Mouse (Mus musculus) forebrain, embryonic 16.5 days (tissue): ENCODE measurements around the gene Casp8ap2. TPM values are rescaled to one million over a fixed set of nuclear protein-coding genes. Genes with fewer than 3 reads are reported as not detected.

Experiments used
- ATAC-seq: fragments of 200-750 bp; cut with Nextera tagmentation; 2 replicates; pipeline ENCODE4 v1.8.0; 2017; ENCODE audit warnings: mild to moderate bottlenecking, moderate library complexity
- H3K27ac ChIP-seq: fragments of 300-500 bp; sonication (generic); 2 replicates; pipeline ENCODE4 v1.5.1; 2014; ENCODE audit warnings: low read length, control low read depth
- H3K27me3 ChIP-seq: fragments of 300-500 bp; sonication (generic); replicated peaks from 2 replicates; pipeline ENCODE4 v1.6.1; 2014; ENCODE audit warnings: low read length; ENCODE audit not compliant: control insufficient read depth, insufficient read depth
- H3K36me3 ChIP-seq: fragments of 300-500 bp; sonication (generic); 2 replicates; pipeline ENCODE4 v1.6.1; 2014; ENCODE audit not compliant: control insufficient read depth, insufficient read depth
- H3K4me1 ChIP-seq: fragments of 300-500 bp; sonication (generic); replicated peaks from 2 replicates; pipeline ENCODE4 v1.6.1; 2014; ENCODE audit warnings: low read length; ENCODE audit not compliant: control insufficient read depth, insufficient read depth
- H3K4me2 ChIP-seq: fragments of 300-500 bp; sonication (generic); 2 replicates; pipeline ENCODE4 v1.6.1; 2014; ENCODE audit warnings: mild to moderate bottlenecking, low read length, control low read depth
- H3K4me3 ChIP-seq: fragments of 300-500 bp; sonication (generic); replicated peaks from 2 replicates; pipeline ENCODE4 v1.5.1; 2014; ENCODE audit warnings: mild to moderate bottlenecking, low read length, control low read depth
- H3K9ac ChIP-seq: fragments of 300-500 bp; sonication (generic); replicated peaks from 2 replicates; pipeline ENCODE4 v1.6.1; 2014; ENCODE audit warnings: low read depth, low read length, control low read depth
- H3K9me3 ChIP-seq: fragments of 300-500 bp; sonication (generic); 2 replicates; pipeline ENCODE4 v1.6.1; 2016; ENCODE audit warnings: low read length; ENCODE audit not compliant: control insufficient read depth
- WGBS: fragments of 180-500 bp; shearing (Covaris S2); extraction: QIAGEN DNeasy Blood & Tissue Kit; methylation state at CpG from one replicate; pipeline ENCODE4 v1.1.7; 2014; 5-methylcytosine and 5-hydroxymethylcytosine counted together
- polyA plus RNA-seq: library from polyadenylated mRNA; unstranded; fragments of >200 nt; fragmentation: Nextera tagmentation; extraction: Ambion mirVana; gene quantifications from 2 replicates; pipeline ENCODE4 v1.2.1, GENCODE M21; 2015

The Casp8ap2 gene
- polyA plus RNA-seq, 1 experiment from 2014 or later, result 57.3 TPM

DNA sequence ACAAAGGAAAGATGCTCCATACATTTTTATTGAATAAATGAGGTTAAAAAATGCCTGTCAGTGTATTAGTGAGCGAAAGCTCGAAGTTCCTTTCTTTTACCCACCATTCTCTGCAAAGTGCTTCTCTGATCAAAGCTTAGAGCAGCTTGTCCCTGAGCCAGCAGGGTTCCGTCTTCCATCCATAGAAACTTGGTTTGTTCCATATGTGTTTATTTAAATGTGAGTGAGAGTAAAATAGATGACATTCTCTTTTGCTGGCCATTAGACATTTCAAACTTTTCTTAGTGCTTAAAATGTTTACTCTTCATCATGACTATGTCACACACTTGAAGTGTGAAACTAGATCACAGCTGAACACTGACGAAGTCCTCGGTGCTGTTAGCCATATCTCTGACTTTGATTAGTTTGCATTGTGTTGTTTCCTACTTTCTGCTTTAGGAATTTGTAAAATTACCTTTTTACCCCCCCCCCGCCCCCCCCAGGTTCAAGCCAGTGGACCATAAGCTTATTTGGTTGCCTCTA is 67.9 kb downstream of the Casp8ap2 start:
- Histone ChIP-seq H3K9ac (no peak overlapping the region), H3K4me2 (no peak overlapping the region), H3K4me1 (no peaks in the 10 kb centered on the region), H3K27ac (no peak overlapping the region), H3K27me3 (no peaks in the 10 kb centered on the region), H3K9me3 (no peaks in the 10 kb centered on the region), H3K4me3 (no peak overlapping the region), H3K36me3 (peaks cover 19% of the 10 kb centered on the region)
- no peak for ATAC-seq
- WGBS, result 84% methylated on average over 6 of the region's 6 CpGs

Other genes with a start within 250 kb of the Casp8ap2 start
- gene Gja10, start 12.7 kb upstream of the Casp8ap2 start, polyA plus RNA-seq, result not detected in 2 replicates
- 14.6 and 18.0 TPM in 2 replicates for gene Mdn1, start 41.7 kb downstream of the Casp8ap2 start, polyA plus RNA-seq
- gene Lyrm2, start 184.8 kb downstream of the Casp8ap2 start, polyA plus RNA-seq, result 118 and 123 TPM in 2 replicates